Mouse (Mus musculus) naive thymus-derived CD4-positive, alpha-beta T cell, adult 2 months (primary cell): Measurements from ENCODE around the gene Catsper4.

Experiments used
- DNase-seq: peaks from one replicate; pipeline ENCODE4 v3.0.0-alpha.2; 2011; ENCODE audit warnings: low read depth

Catsper4 gene

GRCm38 (mm10) chr4:134227194-134227593, at the start of gene Catsper4:
TSS of gene Catsper4 (minus strand) at chr4:134227383.
- DNase-seq: no peak

DNA sequence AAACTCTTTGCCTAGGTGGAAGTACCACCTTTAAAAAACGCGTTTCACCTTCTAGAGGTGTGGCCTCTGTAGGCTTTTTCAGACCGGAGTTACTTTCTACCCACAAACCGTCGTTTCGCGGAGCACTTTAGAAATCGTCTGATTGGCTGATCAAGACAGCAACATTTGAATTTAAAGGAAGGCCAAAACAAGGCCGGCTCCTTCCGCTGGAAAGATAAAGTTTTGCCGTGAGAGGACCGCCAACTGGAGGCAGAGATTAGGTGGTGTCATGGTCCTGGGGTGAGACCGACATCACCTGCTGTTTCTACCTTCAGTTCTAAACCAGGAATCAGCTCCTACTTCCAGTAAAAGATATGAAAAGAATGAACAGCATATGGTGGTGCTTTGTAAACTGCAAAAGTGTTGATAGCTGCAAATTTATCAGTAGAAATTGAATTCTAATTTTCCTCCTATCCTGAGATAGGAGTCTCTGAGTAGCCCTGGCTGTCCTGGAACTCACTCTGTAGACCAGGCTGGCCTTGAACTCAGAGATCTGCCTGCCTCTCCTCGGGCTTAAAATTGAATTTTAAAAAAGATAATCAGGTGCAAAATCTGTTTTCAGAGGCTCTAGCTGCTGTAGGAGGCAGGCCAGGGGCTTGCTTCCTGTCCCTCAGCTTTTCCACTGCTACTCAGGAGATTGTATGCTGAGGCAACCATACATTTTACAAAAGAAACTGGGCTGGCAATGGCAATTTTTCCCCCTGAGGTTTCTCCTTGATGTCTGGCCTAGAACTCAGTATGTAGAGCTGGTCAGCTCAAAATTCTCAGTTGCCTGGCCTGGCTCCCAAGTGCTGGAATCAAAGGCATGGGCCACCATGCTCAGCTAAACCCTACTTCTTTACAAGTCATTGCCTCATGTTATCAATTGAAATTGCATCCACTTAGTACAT, 46.5 kb upstream of the Catsper4 start:
- peak; percentile 92 for DNase-seq

DNA sequence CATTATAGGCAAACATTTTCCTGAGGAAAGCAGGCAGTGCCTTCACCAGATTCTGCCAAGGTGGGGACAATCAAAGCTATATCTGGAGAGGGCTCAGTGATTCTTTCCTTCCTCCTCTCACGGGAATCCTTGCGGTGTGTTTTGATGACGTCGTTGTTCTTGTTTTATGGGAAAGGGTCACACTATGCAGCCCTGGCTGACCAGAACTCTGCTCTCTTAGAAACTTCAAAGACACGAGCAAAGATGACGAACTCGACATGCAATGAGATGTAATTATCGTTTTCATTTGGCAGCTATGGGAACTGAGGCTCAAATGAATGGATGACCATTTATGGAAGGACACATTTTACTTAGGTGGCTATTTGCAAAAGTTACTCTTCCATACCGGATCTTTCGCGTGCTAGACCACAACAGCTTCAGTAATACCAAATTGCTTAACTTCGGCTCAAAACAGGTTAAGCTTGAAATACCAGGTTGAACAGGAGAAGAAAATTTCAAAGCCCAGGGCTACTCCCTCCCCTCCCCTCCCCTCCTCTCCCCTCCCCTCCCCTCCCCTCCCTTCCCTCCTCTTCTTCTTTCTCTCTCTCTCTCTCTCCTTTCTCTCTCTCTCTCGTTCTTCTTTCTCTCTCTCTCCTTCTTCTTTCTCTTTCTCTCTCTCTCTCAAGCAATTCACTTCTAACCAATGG, 45.7 kb upstream of the Catsper4 start:
- DNase-seq: peak; percentile 53

DNA sequence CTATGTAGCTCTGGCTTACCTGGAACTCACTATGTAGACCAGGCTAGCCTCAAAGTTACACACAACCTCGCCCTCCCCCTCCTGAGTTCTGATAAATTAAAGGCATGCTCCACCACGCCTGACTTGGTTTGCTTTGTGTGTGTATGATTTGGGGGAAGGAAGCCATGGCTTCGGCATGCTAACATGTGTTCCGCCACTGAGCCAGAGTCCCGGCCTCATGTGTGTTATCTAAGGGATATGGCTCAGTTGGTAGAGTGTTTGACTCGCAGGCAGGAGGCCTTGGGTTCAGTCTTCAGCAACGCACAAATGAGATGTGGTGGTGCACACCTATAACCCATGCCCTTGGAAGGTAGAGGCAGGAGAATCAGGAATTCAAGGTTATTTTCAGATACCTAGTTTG, 44.8 kb upstream of the Catsper4 start:
- no peak for DNase-seq

GRCm38 (mm10) chr4:134269622-134270021, 42.4 kb upstream of the Catsper4 start:
- DNase-seq: peak; percentile 64

- no peak for DNase-seq
Observed at GRCm38 (mm10) chr4:134268102-134268655, 41.0 kb upstream of the Catsper4 start.

GRCm38 (mm10) chr4:134265860-134266585, 38.8 kb upstream of the Catsper4 start:
- DNase-seq: no peak

- DNase-seq: peak; percentile 56
Observed at GRCm38 (mm10) chr4:134263191-134263590, 36.0 kb upstream of the Catsper4 start.

DNA sequence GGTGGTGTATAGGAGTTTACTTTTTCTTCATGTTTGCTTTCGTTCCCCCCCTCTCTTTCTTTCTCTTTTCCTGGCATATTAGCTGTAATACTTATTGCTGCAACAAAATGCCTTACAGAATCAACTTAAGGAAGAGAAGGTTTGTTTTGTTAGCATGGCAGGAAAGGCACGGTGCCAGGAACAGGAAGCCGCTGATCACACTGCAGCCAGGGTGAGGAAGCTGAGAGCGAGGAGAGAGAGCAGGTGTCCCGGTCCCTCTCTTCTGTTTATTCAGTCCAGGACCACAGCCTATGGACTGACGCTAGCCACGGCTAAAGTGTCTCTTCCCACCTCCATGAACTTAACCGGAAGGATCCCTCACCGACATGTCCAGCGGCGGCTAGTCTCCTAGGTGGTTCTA, 31.2 kb upstream of the Catsper4 start:
- DNase-seq: peak; percentile 34

GRCm38 (mm10) chr4:134257198-134258009, 30.2 kb upstream of the Catsper4 start:
- DNase-seq: no peak

DNA sequence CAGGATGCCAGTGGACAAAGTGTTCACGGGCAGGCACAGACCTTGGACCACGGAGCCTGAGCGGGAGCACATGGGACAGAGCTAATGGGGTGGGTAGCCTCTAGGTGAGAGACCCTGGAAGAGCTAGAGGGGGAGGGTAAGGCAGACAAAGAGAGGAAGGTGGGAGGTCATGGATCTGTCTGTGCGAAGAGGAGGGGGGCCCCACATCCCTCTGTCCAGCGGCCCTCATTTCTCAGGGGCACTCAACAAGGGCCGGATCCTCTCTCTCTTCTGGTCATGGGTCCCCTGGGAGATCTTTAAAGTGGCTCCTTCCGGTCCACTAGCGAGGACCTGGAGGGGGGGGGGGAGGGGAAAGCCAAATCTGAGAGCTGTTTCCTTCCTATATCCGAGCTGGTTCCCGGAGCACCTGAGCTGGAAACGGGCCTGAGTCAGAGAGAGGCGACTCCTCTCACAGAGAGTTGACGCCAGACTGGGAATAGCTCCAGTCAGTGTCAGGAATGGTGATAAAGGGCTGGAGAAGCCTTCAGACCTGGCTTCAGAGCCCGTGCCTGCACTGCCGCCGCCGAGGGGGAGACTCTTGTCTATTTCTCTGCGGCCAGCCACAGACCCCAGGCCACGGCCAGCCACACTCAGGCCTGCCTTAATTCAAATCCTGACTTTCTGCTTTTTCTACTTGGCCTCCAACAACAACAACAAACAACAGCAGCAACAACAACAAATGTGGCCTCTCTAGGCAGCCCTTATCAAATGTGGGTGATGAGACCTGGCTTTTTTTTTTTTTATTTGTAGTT, 29.4 kb upstream of the Catsper4 start:
- DNase-seq: no peak

- no peak for DNase-seq
Observed at GRCm38 (mm10) chr4:134255854-134256253, 28.7 kb upstream of the Catsper4 start.

- DNase-seq: no peak
Observed at GRCm38 (mm10) chr4:134254835-134255234, 27.7 kb upstream of the Catsper4 start.

DNA sequence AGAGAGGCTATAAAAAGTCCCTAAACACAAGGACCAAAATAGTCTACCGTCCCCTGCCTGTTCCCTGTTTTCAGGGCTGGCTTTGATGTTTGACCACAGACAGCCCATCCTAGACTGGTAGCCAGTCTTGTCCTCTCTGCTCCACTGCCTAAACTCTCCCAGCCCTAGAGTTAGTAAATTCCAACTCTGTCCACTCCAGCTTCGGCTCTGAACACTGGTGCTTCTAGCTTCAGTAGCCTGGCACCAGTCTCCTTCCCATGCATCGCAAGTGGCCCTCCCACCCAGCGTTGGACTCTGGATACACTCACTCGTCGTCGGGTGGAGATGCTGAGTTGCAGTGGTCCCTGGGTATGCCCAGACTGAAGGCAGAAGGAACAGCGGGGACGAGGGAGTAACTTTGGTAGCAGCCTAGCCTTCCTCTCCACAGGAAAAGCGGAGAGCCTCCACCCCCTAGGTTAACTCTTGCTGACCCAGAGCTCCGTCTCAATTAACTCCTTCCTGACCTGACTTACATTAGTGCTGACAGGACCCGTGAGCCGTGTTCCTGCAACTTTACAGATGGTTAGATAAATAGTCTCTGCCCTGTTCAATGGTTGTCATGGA, 26.6 kb upstream of the Catsper4 start, which contains the start of gene Grrp1:
TSS of gene Grrp1 (minus strand) at position 385 of the 603 bp plus-strand sequence.
- no peak for DNase-seq

GRCm38 (mm10) chr4:134252911-134253721, 25.9 kb upstream of the Catsper4 start:
- no peak for DNase-seq

DNA sequence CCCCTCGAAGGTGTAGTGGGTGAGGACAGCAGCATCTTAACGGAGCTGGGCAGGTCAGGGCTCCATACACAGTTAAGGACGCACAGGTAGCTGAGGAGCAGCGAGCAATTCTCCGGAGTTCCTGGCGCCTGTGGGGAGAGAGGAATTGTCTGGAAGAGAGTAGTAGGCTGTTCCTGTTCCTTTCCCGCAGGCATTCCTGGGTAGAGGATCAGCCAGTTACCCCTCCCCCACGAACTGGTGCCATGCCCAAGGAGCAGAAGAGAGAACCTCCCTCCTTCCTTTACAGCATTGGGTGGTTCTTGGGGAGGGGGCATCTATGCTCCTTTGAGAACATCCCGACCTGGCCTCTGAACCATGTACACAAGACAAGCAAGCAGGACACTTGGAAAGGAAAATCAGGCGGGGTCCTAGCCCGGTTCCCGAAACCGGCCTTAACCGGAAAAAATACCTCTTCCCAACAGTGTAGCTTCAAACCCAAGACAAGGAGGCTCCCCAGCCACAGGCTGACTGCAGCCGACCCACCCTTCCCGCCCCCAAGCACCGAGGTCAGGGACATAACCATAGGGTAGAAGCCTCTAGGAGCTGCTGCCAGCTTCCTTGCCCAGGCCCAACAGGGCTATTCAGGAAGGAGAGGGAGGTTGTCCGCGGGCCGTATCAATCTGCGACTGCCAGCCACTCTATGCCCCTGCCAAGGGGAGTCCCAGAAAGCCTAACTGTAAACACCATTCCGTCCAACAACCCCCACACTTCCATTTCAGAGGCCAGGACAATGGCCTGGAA, 25.1 kb upstream of the Catsper4 start:
- DNase-seq: no peak

DNA sequence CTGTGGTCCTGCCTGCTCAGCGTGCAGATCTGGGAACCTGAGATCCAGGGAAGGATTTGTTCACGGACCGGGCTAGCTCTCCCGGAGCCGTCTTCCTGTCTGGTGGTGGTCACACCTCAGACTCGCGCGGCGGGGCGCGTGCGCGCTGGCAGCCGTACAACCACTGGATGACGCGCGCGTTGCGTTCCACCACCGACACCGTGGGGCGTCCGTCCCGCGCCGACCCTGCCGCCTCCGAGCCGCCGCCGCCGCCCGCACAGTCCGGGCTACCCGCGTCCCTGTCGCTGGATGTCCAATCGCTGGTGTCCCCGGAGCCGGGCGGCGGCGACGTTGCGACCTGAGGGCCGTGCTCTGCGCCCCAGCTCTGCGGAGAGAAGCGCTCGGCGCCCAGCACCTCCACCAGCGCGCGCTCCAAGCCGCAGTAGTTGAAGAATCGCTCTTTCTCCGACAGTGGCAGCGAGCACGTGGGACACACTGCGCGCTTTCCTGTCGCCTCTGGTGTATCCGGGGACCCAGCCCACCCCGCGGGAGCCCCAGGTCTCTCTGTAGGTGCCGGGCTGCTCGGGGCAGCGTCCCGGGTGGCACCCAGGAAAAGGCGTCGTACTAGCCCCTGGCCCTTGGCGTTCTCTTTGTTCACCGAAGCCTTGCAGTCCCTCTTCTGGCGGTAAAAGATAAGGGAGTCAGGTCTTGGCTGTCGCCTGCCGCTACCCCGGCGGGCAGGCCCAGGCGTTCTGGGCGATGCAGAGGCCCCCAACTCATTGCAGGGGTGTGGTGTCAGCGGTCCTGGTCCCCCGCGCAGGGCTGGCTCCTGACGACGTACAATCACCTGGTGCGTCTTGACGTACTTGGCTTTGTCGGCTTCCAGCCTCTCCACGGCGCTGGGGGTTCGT, 24.3 kb upstream of the Catsper4 start:
- peak; percentile 59 for DNase-seq
